Mouse (Mus musculus): ENCODE data around the gene Chrnb1.
A peak's percentile ranks its signal among the peaks of the same experiment; 100 is the strongest.

GRCm38 (mm10) chr11:69795168-69795982 is at the start of gene Chrnb1:
- TF ChIP-seq MAX (IDR thresholded peaks at IDR 0.05; ENCODE audit: low read length) (0 out of 2 replicates have a peak, but pooled peaks have one; percentile 44), MXI1 (IDR thresholded peaks at IDR 0.05; ENCODE audit: low read depth, low read length) (peak; percentile 52), EP300 (IDR thresholded peaks at IDR 0.05; ENCODE audit: low read depth in 1 of 2, low read length in 2 of 2) (no peak), CTCF (IDR thresholded peaks at IDR 0.05 in 2 of 3, conservative IDR thresholded peaks at IDR 0.05 in 1 of 3; ENCODE audit: control insufficient read depth in 1 of 3, insufficient read depth in 1 of 3, low read depth in 2 of 3, low read length in 3 of 3, poor library complexity in 1 of 3, severe bottlenecking in 1 of 3) (0 out of 6 replicates have a peak, but pooled peaks of 1 of the 3 experiments have one; percentile 10), CHD1 (IDR thresholded peaks at IDR 0.05; ENCODE audit: low read depth, low read length) (no peak), POLR2A (IDR thresholded peaks at IDR 0.05; ENCODE audit: control insufficient read depth in 1 of 2, insufficient read depth in 1 of 2, low read depth in 1 of 2, low read length in 2 of 2, poor library complexity in 1 of 2) (peak; percentile 17 to 73; a peak in 3 of 4 replicates), USF1 (IDR thresholded peaks at IDR 0.05; ENCODE audit: low read depth, low read length) (no peak)
